Mouse (Mus musculus) heart, postnatal 0 days (tissue): ENCODE data around the gene Prkd1. TPM values are rescaled to one million over a fixed set of nuclear protein-coding genes. Genes with fewer than 3 reads are reported as not detected.
"Not testable (repeated sequence)": the region's sequence is repeated elsewhere in the genome, so short reads cannot be mapped to it uniquely, and the experiment has no call there.

Experiments used
- ATAC-seq: fragments of 200-750 bp; cut with Nextera tagmentation; 2 replicates; pipeline ENCODE4 v1.8.0; 2017; ENCODE audit warnings: low read depth, moderate number of reproducible peaks, moderate library complexity; ENCODE audit not compliant: insufficient read depth
- DNase-seq: peaks from one replicate; pipeline ENCODE4 v3.0.0-alpha.2; 2016; ENCODE audit warnings: low spot score
- H3K27ac ChIP-seq: fragments of 300-500 bp; sonication (generic); 2 replicates; pipeline ENCODE4 v1.5.1; 2014; ENCODE audit warnings: low read depth, mild to moderate bottlenecking
- H3K27me3 ChIP-seq: fragments of 300-500 bp; sonication (generic); 2 replicates; pipeline ENCODE4 v1.6.1; 2014; ENCODE audit warnings: low read length, mixed read lengths; ENCODE audit not compliant: control insufficient read depth, insufficient read depth
- H3K36me3 ChIP-seq: fragments of 300-500 bp; sonication (generic); replicated peaks from 2 replicates; pipeline ENCODE4 v1.6.1; 2014; ENCODE audit warnings: low read length, mixed read lengths; ENCODE audit not compliant: control insufficient read depth, insufficient read depth
- H3K4me1 ChIP-seq: fragments of 300-500 bp; sonication (generic); 2 replicates; pipeline ENCODE4 v1.6.1; 2014; ENCODE audit warnings: antibody characterized with exemption; ENCODE audit not compliant: control insufficient read depth, insufficient read depth
- H3K4me2 ChIP-seq: fragments of 300-500 bp; sonication (generic); 2 replicates; pipeline ENCODE4 v1.6.1; 2014; ENCODE audit warnings: low read depth, mild to moderate bottlenecking, low read length, moderate library complexity
- H3K4me3 ChIP-seq: fragments of 300-500 bp; sonication (generic); 2 replicates; pipeline ENCODE4 v1.5.1; 2014; ENCODE audit warnings: low read depth, low read length
- H3K9ac ChIP-seq: fragments of 300-500 bp; sonication (generic); replicated peaks from 2 replicates; pipeline ENCODE4 v1.6.1; 2014; ENCODE audit warnings: low read depth, low read length, mixed read lengths
- H3K9me3 ChIP-seq: fragments of 300-500 bp; sonication (generic); replicated peaks from 2 replicates; pipeline ENCODE4 v1.6.1; 2016; ENCODE audit warnings: low read length; ENCODE audit not compliant: control insufficient read depth
- CTCF ChIP-seq: IDR thresholded peaks from 2 replicates; pipeline ENCODE4 v1.5.1; 2016; ENCODE audit warnings: antibody characterized with exemption, control low read depth, low read depth
- EP300 ChIP-seq: IDR thresholded peaks from 2 replicates; pipeline ENCODE4 v1.6.1; 2016; ENCODE audit warnings: antibody characterized with exemption, low read depth
- WGBS: fragments of 180-500 bp; shearing (Covaris S2); extraction: QIAGEN DNeasy Blood & Tissue Kit; methylation state at CpG from one replicate; pipeline ENCODE4 v1.1.7; 2014; 5-methylcytosine and 5-hydroxymethylcytosine counted together
- polyA plus RNA-seq: library from polyadenylated mRNA; unstranded; fragments of >200 nt; fragmentation: Nextera tagmentation; extraction: Ambion mirVana; gene quantifications from 2 replicates; pipeline ENCODE4 v1.2.1, GENCODE M21; 2015
- total RNA-seq: library from RNA; depleted of rRNA; stranded (reverse); fragments of >200 nt; gene quantifications from 2 replicates; pipeline ENCODE4 v1.2.3, GENCODE M21; 2014; ENCODE audit warnings: low replicate concordance

Gene Prkd1
- total and polyA plus RNA-seq, 2 experiments from 2014 or later = 2.8 to 8.7 TPM

DNA sequence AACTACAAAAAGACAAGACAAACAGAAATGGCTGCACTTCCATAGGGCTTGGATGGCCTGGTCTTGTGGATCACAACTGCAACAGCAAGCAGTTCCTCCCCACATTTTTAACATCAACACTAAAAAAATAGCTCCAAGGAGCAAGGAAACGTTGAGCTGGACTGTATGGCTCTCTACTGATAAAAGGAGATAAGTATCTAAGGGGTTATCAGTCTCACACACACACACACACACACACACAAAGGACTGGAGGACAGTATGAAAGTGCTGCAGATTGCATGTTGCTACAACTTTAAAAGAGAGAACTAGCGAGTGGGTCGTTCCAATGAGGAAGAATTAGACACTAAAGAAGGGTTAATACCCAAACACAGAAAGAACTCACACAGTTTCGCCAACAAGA, 8.7 kb downstream of the Prkd1 start:
- TF ChIP-seq EP300 (no peak), CTCF (no peak)
- DNase-seq = no peak
- no peaks in the 10 kb centered on the region for H3K4me1 ChIP-seq
- H3K4me3 ChIP-seq = no peak overlapping the region
- no peak overlapping the region for H3K27ac ChIP-seq
- no peak overlapping the region for H3K9ac ChIP-seq
- H3K27me3 ChIP-seq = no peaks in the 10 kb centered on the region
- H3K4me2 ChIP-seq = no peak overlapping the region
- WGBS = 74% methylated on average over 4 of the region's 4 CpGs
- no peak for ATAC-seq
- no peaks in the 10 kb centered on the region for H3K36me3 ChIP-seq
- H3K9me3 ChIP-seq = no peaks in the 10 kb centered on the region

DNA sequence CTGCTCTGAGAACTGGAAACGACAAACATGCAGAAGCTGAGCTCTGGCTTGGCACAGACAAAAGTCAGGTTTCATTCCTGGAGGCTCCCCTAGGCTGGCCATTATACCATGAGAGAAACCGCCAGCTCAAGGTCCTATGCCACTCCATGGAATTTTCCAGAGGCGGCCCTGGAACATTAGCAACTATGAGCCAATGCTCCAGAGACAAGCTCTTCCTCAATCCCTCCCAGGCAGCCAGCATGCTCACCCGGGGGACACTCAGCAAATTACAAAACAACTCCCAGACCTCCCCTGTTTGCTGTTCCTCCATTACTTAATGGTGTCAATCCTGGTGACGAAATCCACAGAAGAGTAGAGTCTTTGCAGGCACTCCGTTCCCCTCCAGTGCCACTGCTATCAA, 14.5 kb downstream of the Prkd1 start:
- WGBS = 36% methylated on average over 6 of the region's 6 CpGs
- DNase-seq = no peak

DNA sequence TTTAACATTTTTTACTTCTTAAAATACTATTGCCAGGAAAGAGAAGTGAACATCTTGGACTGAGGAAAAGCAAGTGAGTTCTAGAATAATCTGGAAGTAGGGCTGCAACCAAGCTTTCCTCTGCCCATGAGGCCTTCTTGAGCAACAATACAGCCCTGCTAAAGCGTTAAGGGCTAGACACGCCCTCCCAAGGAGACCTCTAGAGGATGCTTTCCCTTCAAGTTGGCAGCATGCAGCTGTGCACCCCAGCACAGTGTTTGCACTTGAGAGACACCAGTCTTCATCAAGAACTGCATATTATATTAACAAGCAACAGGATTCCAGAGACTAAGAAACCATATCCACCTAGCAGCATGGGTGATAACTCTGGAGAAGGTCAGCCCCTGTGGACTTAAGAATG, 22.8 kb downstream of the Prkd1 start:
- H3K27me3 ChIP-seq, H3K9me3 ChIP-seq, H3K4me2 ChIP-seq, H3K27ac ChIP-seq, H3K9ac ChIP-seq, ATAC-seq, H3K4me1 ChIP-seq, H3K4me3 ChIP-seq, H3K36me3 ChIP-seq, DNase-seq: not testable (repeated sequence)
- WGBS = 86% methylated on average over 1 of the region's 2 CpGs

More for the DNA sequence above, 14.5 kb downstream of the Prkd1 start:
- H3K4me3 ChIP-seq = no peak overlapping the region
- no peaks in the 10 kb centered on the region for H3K36me3 ChIP-seq
- H3K4me2 ChIP-seq = no peak overlapping the region
- H3K27ac ChIP-seq = no peak overlapping the region
- no peak for TF ChIP-seq EP300
- no peak for TF ChIP-seq CTCF
- peaks cover 9% of the 10 kb centered on the region; the same call in 1 of the 2 replicates for H3K4me1 ChIP-seq
- H3K27me3 ChIP-seq = no peaks in the 10 kb centered on the region
- no peaks in the 10 kb centered on the region for H3K9me3 ChIP-seq
- H3K9ac ChIP-seq = no peak overlapping the region
- ATAC-seq = no peak; the same call in 1 of the 2 replicates

DNA sequence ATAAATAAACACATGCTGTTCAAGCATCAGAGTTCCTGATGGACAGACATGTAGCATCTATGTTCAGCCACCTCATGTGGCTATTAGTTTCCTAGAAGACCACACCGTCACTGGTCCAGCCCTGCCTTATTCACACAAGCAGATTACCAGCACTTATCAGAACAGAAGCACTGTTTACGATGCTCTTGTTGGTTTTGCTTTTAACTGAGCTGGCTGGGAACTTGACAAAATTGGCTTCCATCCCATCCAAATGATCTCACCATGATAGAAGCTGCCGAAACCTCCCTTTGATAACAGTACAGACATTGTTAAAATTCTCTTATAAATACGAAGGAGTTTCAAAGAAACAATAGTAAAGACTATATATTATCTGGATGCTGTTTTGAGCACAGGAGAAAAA, 24.7 kb downstream of the Prkd1 start:
- Histone ChIP-seq H3K4me2 (peak overlapping the region; percentile 39), H3K36me3 (no peaks in the 10 kb centered on the region), H3K27me3 (no peaks in the 10 kb centered on the region), H3K4me1 (no peaks in the 10 kb centered on the region), H3K4me3 (0 out of 2 replicates have a peak overlapping the region, but pooled peaks have one; percentile 16), H3K9ac (no peak overlapping the region; the same call in 1 of the 2 replicates), H3K9me3 (no peaks in the 10 kb centered on the region), H3K27ac (no peak overlapping the region)
- no peak for DNase-seq
- 12% methylated on average over 4 of the region's 4 CpGs for WGBS
- TF ChIP-seq CTCF (no peak), EP300 (no peak)
- no peak for ATAC-seq

DNA sequence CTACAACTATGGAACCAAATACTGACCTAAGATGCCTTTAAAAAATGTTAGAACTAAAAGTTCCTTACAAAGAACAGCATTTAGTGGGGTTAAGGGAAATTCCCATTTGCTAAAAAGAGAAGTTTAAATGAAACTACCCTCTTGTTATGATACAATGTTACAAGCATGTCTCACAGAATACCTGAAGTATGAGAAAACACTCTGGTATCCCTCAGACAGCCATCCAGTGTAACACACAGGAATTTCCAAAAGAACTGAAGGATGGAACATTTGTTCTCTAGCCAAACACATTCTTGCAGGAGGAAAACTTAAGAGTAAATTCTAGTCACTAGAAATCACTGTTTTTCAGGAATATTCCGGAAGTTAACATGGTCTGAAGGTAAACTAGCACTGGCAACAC, 33.0 kb downstream of the Prkd1 start:
- Histone ChIP-seq H3K4me2 (no peak overlapping the region), H3K9ac (no peak overlapping the region), H3K4me1 (peaks cover 3% of the 10 kb centered on the region; the same call in 1 of the 2 replicates), H3K36me3 (no peaks in the 10 kb centered on the region), H3K9me3 (no peaks in the 10 kb centered on the region), H3K27ac (no peak overlapping the region), H3K27me3 (no peaks in the 10 kb centered on the region), H3K4me3 (no peak overlapping the region)
- TF ChIP-seq CTCF = no peak
- WGBS = 86% methylated on average over 1 of the region's 1 CpGs
- no peak for ATAC-seq
- no peak for DNase-seq

DNA sequence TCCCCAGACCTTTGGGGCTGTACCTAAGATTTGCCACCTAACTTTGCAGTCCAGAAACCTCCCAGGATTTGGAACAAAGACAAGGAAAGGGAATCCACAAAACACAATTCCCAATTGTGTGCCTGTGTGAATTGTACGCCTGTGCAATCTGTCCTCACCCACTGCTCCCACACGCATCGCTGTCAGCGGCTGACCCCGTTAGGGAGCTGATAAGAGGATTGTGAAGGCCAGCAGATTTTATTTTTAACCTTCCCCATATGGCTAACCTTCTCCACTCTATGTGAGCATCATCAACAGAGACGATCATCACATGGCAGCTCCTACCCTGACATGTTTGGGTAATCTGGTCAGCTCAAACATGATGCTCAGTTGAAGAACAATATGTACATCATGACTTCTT, 34.6 kb downstream of the Prkd1 start:
- Histone ChIP-seq H3K36me3 (no peaks in the 10 kb centered on the region), H3K27ac (peak overlapping the region; percentile 61; the same call in 1 of the 2 replicates), H3K27me3 (no peaks in the 10 kb centered on the region), H3K9me3 (no peaks in the 10 kb centered on the region), H3K4me3 (no peak overlapping the region), H3K4me2 (no peak overlapping the region), H3K9ac (no peak overlapping the region), H3K4me1 (peaks cover 3% of the 10 kb centered on the region; the same call in 1 of the 2 replicates)
- 9% methylated on average over 6 of the region's 6 CpGs for WGBS
- TF ChIP-seq CTCF = no peak
- no peak for TF ChIP-seq EP300
- ATAC-seq (peak; percentile 70), DNase-seq (peak; percentile 43)
